Mouse (Mus musculus) frontal cortex, adult (tissue): Measurements from ENCODE around the gene Slc19a3.

Source experiments
- ATAC-seq: cut with Nextera tagmentation; 2 replicates; pipeline ENCODE4 v1.9.2; 2017; ENCODE audit warnings: mild to moderate bottlenecking, moderate library complexity, mixed read lengths; ENCODE audit not compliant: low TSS enrichment

Slc19a3 gene

DNA sequence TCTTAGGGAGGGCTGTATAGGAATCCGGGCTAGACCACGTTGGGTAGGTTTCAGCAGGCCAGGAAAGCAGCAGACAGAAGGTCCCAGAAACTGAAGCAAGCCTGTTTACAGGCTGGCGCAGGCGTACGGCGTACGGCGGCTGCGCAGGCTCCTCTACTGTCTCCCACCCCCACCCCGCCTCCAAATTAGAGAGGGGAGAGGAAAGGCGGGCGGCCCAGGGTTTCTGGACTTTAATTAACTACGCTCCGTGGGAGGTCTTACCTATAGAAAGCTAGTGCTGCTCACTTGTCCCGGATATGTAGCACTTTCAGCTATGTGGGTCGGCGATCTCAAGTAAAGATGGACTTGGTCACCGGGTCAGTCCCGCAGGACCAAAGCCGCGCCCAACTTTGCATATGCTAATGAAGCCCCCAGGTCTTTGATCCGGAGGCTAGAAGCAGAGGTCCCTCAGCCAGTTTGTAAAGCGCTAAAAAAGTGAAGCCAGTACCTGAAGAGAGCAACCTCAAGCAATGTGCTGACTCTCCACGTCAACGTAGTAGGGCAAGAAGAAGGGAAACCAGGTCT, at the start of gene Slc19a3:
TSS of gene Slc19a3 (minus strand) at position 340 of the 564 bp plus-strand sequence.
- peak; percentile 98 for ATAC-seq

DNA sequence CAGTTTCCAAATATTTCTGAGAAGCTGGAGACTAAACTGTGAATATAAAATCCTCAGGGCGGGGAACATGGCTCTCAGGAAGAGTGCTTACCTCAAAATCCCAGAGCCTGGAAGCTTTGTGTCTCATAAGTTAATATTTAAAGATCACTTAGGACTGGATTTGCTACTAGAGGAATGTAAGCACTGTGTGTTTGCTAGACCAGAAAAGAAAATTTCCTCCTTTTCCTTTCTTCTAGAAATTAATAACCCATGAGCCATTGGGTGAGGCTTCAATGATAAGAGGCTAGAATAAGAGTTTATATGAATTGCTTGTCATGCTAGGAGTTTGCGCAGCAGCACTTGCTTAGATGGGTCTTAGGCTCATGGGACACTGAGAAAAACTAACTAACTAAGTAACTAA, 46.5 kb upstream of the Slc19a3 start:
- ATAC-seq: no peak

DNA sequence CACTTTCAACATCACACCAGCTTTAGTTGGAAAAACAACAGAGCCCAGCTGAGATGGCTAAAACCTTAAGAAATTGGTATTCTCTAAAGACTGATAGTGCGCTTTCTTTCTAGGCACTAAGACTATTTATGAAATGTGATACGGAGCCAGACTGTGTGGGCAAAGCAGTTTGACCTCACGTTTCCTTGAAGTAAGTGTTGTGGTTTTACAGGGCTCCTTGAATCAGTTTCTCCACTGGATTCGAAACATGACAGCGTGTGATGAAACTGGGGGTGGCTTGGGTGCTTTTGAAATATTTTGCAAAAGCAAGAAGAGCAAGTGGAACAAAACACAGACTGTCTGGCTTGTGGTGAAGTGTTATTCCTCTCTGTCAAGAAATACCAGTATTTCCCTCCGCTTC, 38.8 kb upstream of the Slc19a3 start:
- peak; percentile 54; the same call in 1 of the 2 replicates for ATAC-seq

DNA sequence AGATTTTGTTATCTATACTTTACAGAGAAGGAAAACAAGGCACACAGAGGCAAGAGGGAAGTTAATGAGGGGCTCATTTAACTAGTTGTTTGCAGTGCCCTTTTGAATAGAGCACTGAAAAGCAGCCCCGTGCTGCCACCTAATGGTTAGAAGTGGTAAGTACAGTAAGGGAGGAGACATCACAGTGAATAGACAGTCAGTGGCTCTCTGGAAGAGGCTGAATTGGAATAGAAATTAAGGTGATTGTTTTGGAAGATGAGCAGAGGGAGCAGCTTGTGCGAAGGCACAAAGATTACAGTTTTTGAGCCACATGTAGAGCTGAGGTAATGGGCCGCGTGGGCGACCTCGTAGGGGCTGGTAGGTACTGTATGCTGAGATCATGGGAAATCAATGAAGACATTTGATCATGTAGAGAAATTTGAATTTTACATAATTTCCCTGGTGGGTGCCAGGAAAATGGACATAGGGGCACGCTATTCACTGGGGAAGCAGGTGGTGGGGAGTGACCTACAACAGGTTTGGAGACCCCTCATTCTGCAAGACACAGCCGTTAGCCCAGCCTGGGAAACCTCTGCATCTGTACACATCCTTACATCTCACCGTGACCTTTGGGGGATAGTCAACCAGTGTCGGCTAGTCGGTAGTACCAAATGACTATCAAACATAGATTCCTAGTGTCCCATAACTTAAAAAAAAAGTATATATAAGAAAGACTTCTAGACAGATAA, 38.1 kb upstream of the Slc19a3 start:
- peak; percentile 86 for ATAC-seq

DNA sequence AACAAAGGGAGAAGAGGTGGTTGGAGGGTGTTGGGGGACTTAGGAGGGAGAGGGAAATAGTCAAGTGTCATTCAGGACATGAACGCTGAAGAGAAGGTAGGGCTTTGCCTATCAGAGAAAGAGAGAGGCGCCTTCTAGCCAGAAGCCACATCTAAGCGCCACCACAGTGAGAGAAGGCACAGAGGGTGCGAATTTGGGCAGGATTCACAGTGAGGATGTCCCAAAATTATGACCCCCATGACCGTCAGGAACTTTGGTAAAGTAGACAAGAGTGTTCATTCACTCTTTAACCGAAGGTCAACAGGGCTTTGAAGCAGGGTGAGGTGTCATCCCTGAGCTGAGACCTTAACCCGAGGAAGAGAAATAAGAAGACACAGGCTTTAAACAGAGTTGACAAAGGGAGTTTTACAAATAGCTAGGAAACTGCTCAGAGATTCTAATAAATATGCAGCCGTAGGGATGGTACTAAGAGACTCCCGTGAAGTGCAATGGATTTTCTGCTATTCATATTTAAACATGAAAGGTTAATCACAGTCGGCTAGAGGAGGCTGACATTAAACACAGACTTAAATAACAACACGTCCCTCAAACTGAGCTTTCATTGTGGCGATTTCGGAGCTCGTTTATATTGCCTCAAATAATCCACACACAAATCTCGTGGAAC, 37.4 kb upstream of the Slc19a3 start:
- ATAC-seq: peak; percentile 32; the same call in 1 of the 2 replicates

DNA sequence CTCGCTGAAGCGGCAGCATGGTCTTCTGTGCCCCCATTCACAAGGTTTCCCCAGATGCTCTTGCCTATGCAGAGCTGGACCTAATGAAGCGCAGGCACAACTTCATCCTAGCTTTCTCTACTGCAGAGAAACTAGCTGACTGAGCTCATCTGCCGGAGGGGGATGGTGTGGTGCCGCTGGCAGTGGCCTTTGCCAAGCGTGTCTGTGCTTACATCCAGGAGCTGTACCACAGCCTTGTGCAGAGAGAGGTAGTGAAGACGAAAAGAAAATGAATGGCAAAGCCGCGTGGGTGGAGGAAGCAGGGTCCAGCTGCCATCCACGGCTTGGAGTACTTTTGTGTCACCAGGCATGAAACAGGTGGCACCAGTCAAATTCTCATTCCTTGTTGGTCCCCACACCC, 29.0 kb upstream of the Slc19a3 start:
- peak; percentile 86 for ATAC-seq

DNA sequence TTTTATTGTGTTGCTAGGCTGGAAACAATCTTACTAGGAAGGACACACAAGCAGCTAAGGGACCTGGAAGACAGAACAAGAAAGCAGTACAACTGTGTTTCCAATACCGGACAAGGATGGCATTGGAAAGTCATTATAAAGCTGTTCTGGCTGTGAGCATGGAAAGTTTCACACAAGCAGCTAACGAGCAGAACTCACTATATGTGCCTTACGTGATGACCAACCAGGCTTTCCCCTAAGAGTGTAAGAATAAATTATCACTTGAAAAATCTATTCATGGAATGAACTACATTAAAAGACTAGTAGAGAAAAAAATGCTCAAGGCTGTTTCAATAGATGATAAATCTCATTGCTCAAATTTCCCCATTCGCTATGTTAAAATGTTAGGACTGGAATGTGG, 28.3 kb upstream of the Slc19a3 start:
- ATAC-seq: peak; percentile 72

DNA sequence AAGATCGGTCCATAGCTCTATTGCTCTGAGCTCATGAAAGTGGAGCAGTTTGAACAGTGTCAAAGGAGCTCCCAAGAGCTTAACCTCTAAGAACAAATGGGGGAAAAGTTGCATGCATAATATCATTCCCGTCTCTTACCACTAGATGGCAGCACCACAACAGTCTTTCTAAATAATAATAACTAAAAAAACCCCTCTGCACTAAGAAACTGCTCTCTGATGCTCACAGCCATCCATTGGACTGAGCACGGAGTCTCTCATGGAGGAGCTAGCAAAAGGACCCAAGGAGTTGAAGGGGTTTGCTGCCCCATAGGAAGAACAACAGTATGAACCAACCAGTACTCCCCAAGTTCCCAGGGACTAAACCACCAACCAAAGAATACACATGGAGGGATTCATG, 26.6 kb upstream of the Slc19a3 start:
- ATAC-seq: peak; percentile 56; the same call in 1 of the 2 replicates

DNA sequence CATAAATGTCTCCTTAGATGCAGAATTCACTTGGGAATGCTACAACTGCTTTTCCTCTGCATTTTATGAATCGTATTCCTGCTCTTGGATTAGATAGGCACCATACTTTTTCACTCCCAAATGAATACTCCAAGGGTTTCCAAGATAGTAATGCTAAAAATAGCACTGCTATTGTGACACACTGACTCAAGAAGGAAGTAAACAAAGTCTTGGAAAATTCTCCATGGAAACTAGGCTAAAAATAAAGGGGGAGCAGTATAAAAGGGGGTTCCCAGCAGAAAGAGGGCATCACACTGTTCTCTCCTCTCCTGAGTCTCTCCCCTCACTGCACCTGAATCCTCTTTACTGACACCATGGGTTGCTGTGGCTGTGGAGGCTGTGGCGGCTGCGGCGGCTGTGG, 22.4 kb upstream of the Slc19a3 start, which contains the start of gene Krtap28-13:
TSS of gene Krtap28-13 (plus strand) at position 288 of the 400 bp plus-strand sequence.
- ATAC-seq: no peak

DNA sequence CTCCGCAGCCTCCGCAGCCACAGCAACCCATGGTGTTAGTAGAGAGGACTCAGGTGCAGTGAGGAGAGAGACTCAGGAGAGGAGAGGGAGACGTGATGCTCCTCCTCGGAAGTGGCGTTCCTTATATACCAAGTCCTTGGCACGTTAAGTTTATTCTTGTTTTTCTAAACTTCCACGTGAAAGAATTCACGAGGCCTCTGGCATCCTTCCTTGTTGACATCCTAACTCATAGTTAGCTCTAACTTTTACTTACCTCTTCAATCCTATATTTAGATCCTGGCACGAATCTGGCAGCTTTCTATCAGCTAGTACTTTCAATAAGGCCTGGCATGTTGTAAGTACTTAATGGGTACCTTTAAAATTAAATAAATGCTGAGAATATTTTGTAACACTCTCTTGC, 21.0 kb upstream of the Slc19a3 start, which contains the start of gene A030005K14Rik:
TSS of gene A030005K14Rik (minus strand) at position 101 of the 400 bp plus-strand sequence.
- ATAC-seq: no peak

DNA sequence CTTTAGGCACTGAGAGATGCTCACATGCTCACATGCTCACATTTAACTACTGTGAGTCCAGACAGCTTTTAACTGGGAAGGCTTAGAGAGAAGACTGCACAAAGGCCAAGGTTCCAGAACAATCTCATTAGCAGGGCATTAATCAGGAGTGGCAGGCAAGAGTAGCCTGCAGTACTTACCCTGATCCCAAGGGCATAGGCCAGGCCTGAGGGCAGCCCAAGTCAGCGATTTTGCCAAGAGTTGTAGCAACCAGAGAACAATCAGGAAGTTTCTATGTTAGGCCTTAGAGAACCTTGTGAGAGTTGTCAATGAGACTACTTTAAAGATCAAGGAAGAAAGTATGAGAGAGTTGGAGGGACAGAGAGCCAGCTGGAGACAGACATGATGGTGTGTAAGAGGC, 20.2 kb upstream of the Slc19a3 start:
- ATAC-seq: no peak

DNA sequence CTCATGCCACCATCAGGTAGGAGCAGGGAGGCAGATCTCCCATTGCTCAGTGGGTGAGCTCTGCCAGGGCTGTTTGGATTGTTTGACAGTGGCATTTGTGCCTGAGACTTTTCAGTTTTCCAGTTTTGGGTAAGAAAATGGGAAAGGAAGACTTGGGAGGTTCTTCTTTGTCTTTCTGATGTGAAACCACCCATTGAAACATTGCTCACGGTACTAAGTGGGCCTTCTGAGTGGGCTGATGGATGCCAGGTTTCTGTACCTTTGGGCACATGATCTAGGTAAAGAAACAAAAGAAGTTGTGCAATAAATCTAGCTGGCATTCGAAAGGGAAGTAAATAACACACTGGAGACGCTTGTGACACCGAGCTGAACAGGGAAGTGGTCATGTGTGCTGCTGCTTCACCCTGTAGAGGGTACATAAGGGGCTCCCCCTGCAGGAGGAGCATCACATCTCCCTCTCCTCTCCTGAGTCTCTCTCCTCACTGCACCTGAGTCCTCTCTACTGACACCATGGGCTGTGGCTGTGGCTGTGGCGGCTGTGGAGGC, 6.7 kb upstream of the Slc19a3 start, which contains the start of gene Gm47969:
TSS of gene Gm47969 (plus strand) at position 51 of the 546 bp plus-strand sequence.
- ATAC-seq: no peak

DNA sequence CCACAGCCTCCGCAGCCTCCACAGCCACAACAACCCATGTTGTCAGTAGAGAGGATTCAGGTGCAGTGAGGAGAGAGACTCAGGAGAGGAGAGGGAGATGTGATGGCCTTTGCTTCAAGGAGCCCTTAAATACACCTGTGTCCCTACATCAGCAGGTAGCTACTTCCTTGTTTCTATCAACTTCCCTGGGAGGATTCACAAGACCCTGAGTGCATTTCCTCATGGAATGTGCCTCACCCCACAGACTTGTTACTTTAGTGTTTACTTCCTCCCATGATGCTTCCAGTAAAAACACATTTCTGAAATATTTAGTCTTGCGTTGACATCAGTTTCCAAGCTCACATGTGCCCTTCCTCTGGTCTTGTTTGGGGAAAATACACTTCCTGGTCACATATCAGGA, 4.1 kb upstream of the Slc19a3 start, which contains the start of gene Krtap28-10:
TSS of gene Krtap28-10 (minus strand) at position 101 of the 400 bp plus-strand sequence.
- no peak for ATAC-seq

DNA sequence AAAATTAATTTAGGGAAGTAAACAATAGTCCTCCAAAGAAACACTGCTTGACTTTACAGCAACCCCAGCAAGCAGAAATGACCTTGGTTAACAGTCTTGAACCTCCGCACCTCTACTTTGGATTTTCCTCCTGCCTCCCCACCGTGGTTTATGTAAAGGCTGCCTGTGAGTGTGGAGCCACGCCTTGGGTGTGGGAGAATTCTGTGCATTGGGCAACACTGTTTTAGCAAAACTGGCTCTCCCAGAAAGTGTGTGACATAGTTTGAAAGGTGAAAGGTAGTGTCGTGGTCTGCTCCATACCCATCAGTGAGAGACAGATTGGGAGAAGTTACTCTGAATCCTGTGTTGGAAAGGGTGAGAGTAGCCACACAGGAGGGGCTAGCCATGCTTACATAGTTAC, 832 bp upstream of the Slc19a3 start:
- no peak for ATAC-seq

DNA sequence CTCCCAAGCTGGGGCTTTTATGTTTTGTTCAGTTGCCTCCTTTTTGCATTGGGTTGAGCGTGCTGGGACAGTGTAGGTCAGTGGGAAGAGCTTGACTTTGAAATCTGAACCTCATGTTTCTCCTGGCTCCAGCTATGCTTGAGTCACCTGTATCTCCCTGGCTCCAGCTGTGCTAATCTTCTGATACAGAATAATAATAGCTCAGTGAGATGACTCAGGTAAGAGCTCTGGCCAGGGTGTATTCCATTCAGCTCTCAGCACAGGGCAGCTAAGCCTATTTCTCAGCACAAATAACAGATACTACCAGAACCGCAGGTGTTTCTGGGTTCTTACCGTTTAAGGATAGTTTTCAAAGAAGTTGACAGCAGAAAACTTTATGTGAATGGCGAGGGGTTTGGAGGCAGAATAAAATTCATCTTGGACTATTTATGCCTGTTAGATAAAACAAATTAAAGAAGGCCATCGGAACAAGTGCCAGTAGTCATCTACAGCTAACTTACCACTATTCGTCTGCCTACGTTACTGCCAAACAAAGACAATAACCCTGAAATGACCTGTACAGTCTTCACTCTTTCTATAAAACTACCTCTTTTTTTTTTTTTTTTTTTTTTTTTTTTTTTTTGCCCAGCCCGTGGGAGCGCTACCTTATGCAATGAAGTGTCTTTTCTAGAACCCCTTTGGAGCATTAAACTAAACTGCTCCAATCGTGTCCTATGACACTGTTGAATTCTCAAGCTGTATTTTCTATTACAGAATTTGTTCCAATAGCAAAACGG, 1.2 kb downstream of the Slc19a3 start:
- ATAC-seq: no peak

DNA sequence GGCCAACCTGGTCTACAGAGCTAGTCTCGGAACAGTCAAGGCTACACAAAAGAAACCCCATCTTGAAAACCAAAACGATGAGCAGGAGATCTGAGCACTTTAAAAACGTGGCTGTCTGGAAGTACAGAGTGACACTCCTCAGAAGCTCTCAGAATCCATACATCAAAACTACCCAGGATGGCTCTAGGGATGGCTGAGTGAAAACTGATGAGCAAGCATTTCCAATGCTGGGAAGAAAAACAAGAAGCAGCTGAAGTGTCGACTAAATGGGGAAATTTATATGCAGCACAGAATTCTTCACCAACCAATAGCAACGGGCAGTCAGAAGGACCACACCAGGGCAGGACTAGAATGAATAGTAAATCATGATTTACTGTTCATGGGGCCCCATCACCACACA, 3.7 kb downstream of the Slc19a3 start:
- no peak for ATAC-seq

DNA sequence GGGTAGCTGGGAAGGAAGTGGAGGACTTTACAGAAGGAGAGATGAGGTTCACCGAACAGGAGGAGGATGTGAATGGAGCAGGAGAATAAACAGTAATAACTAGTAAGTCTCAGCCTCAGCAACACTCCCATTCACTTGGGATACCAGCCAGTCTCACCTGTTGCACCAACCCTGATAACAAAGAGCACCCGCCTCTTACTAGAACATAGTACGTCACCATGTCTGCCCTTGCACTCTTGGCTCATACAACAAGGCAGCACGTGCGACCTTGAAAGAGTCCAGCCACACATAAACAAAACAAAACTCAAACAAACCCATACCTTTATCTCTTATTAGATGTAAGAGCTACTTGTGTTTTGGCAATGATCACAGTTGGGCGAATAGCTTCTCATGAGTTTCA, 5.7 kb downstream of the Slc19a3 start:
- no peak for ATAC-seq

DNA sequence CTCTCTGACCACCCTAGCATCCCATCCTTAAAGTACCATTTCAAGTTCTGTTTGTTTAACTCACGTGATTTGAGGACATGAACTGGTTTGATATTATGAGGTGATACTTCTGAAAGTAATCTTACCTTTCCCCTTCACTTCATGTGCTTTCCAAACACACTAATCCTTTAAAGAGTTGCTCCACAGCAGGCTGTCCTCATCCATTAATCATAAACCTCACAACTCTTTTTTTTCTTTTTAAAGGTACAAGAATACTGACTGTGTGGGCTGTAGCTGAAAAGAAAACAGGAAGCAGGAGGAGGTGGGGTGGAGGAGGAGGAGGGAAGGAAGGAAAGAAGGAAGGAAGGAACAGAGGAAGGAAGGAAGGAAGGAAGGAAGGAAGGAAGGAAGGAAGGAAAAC, 6.3 kb downstream of the Slc19a3 start:
- ATAC-seq: peak; percentile 57; the same call in 1 of the 2 replicates

DNA sequence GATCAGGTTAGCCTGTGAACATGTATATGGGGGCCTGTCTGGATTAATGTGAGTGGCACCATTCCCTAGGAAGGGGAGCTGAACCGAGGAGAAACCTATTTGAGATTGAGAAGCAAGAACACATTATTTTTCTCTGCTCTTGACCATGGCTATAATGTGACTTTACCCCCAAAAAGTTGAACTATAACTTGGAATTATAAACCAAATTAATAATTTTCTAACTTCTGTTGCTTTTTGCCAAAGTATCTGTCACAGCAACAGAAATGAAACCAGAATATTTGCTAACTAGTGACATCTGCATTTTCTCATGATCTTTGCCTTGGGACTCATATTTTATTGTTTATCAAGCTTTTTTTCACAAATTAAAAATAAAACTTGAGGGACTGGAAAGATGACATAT, 21.7 kb downstream of the Slc19a3 start:
- ATAC-seq: no peak

DNA sequence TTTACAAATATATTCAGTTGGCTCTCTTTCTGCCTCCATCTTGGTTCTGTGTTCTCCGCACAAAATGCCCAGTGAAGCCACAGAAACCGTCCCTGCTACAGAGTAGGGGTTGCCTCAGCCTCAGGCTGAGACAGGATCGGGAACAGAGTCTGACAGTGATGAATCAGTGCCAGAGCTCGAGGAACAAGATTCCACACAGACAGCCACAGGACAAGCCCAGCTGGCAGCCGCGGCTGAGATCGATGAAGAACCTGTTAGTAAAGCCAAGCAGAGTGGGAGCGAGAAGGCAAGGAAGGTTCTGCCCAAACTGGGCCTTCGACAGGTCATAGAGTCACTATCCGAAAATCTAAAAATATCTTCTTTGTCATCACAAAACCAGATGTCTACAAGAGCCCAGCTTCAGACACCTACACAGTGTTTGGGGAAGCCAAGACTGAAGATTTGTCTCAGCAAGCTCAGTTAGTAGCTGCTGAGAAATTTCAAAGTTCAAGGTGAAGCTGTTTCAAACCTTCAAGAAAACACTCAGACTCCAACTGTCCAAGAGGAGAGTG, 22.8 kb downstream of the Slc19a3 start:
- peak; percentile 57; the same call in 1 of the 2 replicates for ATAC-seq

DNA sequence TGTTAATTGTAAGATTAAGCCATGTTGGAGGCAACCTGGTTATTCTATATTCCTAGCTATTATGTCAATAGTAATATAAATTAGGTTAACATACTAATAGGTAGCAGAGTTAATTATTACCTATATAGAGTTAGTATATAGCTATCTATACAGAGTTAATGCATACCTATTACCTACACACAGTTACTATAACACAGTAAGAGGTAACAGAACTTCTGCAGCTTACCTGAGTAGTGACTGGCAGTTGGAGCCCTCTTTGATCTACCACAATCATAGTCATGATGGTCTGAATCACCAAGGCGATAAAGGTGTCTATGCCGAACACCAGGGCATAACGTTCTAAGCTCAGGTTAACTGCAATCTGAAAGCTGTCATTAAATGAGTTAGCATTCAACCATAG, 23.8 kb downstream of the Slc19a3 start:
- no peak for ATAC-seq
